Mouse (Mus musculus): ENCODE measurements around the gene Cntnap1. TPM values are rescaled to one million over a fixed set of nuclear protein-coding genes. Genes with fewer than 3 reads are reported as not detected.

The Cntnap1 gene
- total RNA-seq, 1 experiment from 2014 or later = 13.5 TPM

GRCm38 (mm10) chr11:101170811-101171610 is 688 bp downstream of the Cntnap1 start, which contains the start of gene Plekhh3:
Gene Plekhh3 (minus strand): TSS chr11:101171351.
- DNase-seq = peak; percentile 97

- peak; percentile 83 for DNase-seq
These were observed 1.6 kb downstream of the Cntnap1 start for GRCm38 (mm10) chr11:101171721-101172433.

- DNase-seq = no peak
These were observed 2.1 kb downstream of the Cntnap1 start for GRCm38 (mm10) chr11:101172434-101172815.

GRCm38 (mm10) chr11:101173112-101173511 is 2.8 kb downstream of the Cntnap1 start:
- DNase-seq = no peak

GRCm38 (mm10) chr11:101173631-101174388 is 3.5 kb downstream of the Cntnap1 start:
- DNase-seq = peak; percentile 88

GRCm38 (mm10) chr11:101174389-101174745 is 4.0 kb downstream of the Cntnap1 start:
- DNase-seq = no peak

- DNase-seq = peak; percentile 50
These were observed 4.7 kb downstream of the Cntnap1 start, which contains the start of gene Ccr10 for GRCm38 (mm10) chr11:101174851-101175628. Gene Ccr10 (minus strand): TSS chr11:101175443.

- peak; percentile 51 for DNase-seq
These were observed 5.4 kb downstream of the Cntnap1 start for GRCm38 (mm10) chr11:101175636-101176116.

GRCm38 (mm10) chr11:101176117-101176691 is 5.9 kb downstream of the Cntnap1 start:
- DNase-seq = peak; percentile 70

- DNase-seq = peak; percentile 74
These were observed 6.8 kb downstream of the Cntnap1 start for GRCm38 (mm10) chr11:101176933-101177773.

- no peak for DNase-seq
These were observed 8.0 kb downstream of the Cntnap1 start for GRCm38 (mm10) chr11:101178061-101179058.

GRCm38 (mm10) chr11:101179306-101179705 is 9.0 kb downstream of the Cntnap1 start:
- no peak for DNase-seq

GRCm38 (mm10) chr11:101180261-101180660 is 9.9 kb downstream of the Cntnap1 start:
- no peak for DNase-seq

- DNase-seq = peak; percentile 88
These were observed 10.8 kb downstream of the Cntnap1 start for GRCm38 (mm10) chr11:101180846-101181740.

GRCm38 (mm10) chr11:101181961-101182360 is 11.6 kb downstream of the Cntnap1 start:
- DNase-seq = no peak

GRCm38 (mm10) chr11:101182771-101183517 is 12.6 kb downstream of the Cntnap1 start:
- no peak for DNase-seq

GRCm38 (mm10) chr11:101184984-101185383 is 14.7 kb downstream of the Cntnap1 start:
- DNase-seq = no peak
